Mouse (Mus musculus): ENCODE measurements at regions not wholly inside any gene's neighbourhood (a gene's known extent, or its start where the extent isn't known, plus 50 kb on each side); places are given as distances from the start of the nearest gene placed in this dataset.

DNA sequence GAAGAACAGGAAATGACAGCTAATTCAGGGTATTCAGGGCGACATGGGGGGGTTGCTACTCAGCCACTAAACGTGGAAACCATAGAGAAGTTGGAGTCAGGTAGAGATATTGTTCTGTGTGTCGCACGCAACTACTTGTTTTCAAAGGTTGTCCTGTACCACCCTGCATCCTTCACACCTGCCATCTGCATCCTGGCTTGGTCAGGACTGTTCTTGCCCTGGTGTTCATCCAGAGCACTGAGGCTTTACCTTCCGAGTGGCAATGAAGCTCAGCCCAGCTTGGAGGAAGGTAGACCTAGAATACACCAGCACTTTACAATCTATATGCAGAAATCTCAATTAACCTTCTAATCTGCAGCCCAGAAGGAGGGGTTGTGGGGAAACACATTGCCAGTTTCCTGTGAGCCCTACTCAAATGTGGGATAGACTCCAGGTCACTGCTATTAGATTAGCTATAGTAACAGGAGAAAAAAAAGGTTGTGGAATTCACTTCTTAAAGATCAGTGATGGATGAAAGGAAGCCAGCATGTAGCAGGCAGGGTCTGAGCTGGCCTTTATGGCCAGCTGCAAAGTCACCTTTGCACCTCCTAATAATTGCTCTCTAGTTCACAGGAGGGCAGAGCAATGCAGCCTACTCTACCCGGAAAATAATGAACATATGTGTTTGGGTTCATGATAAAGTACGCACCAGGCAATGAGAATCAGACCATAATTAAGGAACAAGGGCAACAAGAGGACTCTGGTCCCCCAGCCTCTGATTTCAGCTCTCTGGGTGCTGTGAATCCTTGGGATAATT is 186.3 kb downstream of the Tcp10c start:
- Histone ChIP-seq H3K36me3 (ENCODE audit: control insufficient read depth) (no peaks in the 10 kb centered on the region), H3K9me3 (ENCODE audit: control insufficient read depth, low read length) (peaks cover 15% of the 10 kb centered on the region), H3K4me3 (replicated peaks) (no peak overlapping the region), H3K4me1 (ENCODE audit: control insufficient read depth) (no peaks in the 10 kb centered on the region), H3K27me3 (ENCODE audit: control insufficient read depth) (no peaks in the 10 kb centered on the region)
- TF ChIP-seq TAL1 (IDR thresholded peaks at IDR 0.05; ENCODE audit: low read length) (no peak), GATA1 (IDR thresholded peaks at IDR 0.05; ENCODE audit: low read length) (no peak)

DNA sequence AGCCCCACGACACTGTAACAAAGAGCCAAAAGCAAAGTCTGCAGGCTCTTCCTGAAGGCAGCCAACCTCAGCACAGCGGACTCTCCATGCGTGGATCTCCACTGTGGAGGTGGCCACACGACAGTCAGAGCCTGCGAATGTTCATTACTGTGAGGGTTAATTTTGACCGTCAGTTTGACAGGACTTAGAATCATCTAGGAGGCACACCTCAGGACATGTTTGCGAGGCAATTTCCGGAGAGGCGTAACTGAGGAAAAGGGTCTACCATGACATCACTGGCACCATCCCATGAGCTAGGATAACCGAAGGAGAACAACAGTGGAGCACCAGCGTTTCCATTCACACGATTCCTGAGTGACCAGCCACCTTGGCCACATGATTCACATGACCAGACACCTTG is 186.9 kb downstream of the Tcp10c start:
- Histone ChIP-seq H3K4me3 (replicated peaks) (no peak overlapping the region), H3K4me1 (ENCODE audit: control insufficient read depth) (no peaks in the 10 kb centered on the region), H3K27me3 (ENCODE audit: control insufficient read depth) (no peaks in the 10 kb centered on the region), H3K9me3 (ENCODE audit: control insufficient read depth, low read length) (peaks cover 15% of the 10 kb centered on the region), H3K36me3 (ENCODE audit: control insufficient read depth) (no peaks in the 10 kb centered on the region)
- no peak for TF ChIP-seq GATA1 (IDR thresholded peaks at IDR 0.05; ENCODE audit: low read length)
- TF ChIP-seq TAL1 (IDR thresholded peaks at IDR 0.05; ENCODE audit: low read length), result no peak

DNA sequence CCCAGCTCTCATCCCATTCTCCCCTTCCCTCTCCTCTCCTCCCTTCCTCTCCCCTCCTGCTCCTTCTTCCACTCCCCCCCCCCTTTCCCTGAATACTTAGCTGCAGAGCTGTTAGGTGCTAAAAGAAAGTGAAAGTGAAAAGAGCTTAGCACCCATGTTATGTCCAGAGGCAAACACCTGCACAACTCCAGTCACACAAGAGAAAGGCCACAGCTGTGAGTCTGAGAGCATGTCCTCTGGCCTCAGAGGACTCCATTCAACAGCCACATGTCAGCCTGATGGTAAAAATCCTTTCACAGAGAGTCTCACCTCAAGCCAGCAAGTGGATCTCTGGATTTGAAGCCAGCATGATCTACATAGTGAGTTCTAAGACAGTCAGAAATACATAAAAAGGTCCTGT is 187.9 kb downstream of the Tcp10c start:
- no peak overlapping the region for H3K4me3 ChIP-seq (replicated peaks)
- H3K9me3 ChIP-seq (ENCODE audit: control insufficient read depth, low read length), result peaks cover 22% of the 10 kb centered on the region
- H3K4me1 ChIP-seq (ENCODE audit: control insufficient read depth), result no peaks in the 10 kb centered on the region

GRCm38 (mm10) chr17:13542856-13543255 is 188.5 kb downstream of the Tcp10c start:
- no peak overlapping the region for H3K4me3 ChIP-seq (replicated peaks)
- no peak for TF ChIP-seq GATA1 (IDR thresholded peaks at IDR 0.05; ENCODE audit: low read length)
- H3K36me3 ChIP-seq (ENCODE audit: control insufficient read depth), result no peaks in the 10 kb centered on the region
- no peaks in the 10 kb centered on the region for H3K4me1 ChIP-seq (ENCODE audit: control insufficient read depth)
- H3K9me3 ChIP-seq (ENCODE audit: control insufficient read depth, low read length), result peaks cover 26% of the 10 kb centered on the region
- no peaks in the 10 kb centered on the region for H3K27me3 ChIP-seq (ENCODE audit: control insufficient read depth)

More for the DNA sequence above, 187.9 kb downstream of the Tcp10c start:
- Histone ChIP-seq H3K27me3 (ENCODE audit: control insufficient read depth) (no peaks in the 10 kb centered on the region), H3K36me3 (ENCODE audit: control insufficient read depth) (no peaks in the 10 kb centered on the region)
- no peak for TF ChIP-seq GATA1 (IDR thresholded peaks at IDR 0.05; ENCODE audit: low read length)
- TF ChIP-seq TAL1 (IDR thresholded peaks at IDR 0.05; ENCODE audit: low read length), result no peak

GRCm38 (mm10) chr17:13544036-13544795 is 189.8 kb downstream of the Tcp10c start:
- no peaks in the 10 kb centered on the region for H3K27me3 ChIP-seq (ENCODE audit: control insufficient read depth)
- TF ChIP-seq GATA1 (IDR thresholded peaks at IDR 0.05; ENCODE audit: low read length), result no peak
- no peak for TF ChIP-seq TAL1 (IDR thresholded peaks at IDR 0.05; ENCODE audit: low read length)
- no peak overlapping the region for H3K4me3 ChIP-seq (replicated peaks)
- peaks cover 39% of the 10 kb centered on the region for H3K9me3 ChIP-seq (ENCODE audit: control insufficient read depth, low read length)
- H3K4me1 ChIP-seq (ENCODE audit: control insufficient read depth), result no peaks in the 10 kb centered on the region
- H3K36me3 ChIP-seq (ENCODE audit: control insufficient read depth), result no peaks in the 10 kb centered on the region

GRCm38 (mm10) chr17:13546249-13546648 is 191.9 kb downstream of the Tcp10c start:
- TF ChIP-seq TAL1 (IDR thresholded peaks at IDR 0.05; ENCODE audit: low read length) (no peak), GATA1 (IDR thresholded peaks at IDR 0.05; ENCODE audit: low read length) (no peak)
- peaks cover 43% of the 10 kb centered on the region for H3K9me3 ChIP-seq (ENCODE audit: control insufficient read depth, low read length)
- no peaks in the 10 kb centered on the region for H3K36me3 ChIP-seq (ENCODE audit: control insufficient read depth)
- no peaks in the 10 kb centered on the region for H3K4me1 ChIP-seq (ENCODE audit: control insufficient read depth)
- H3K4me3 ChIP-seq (replicated peaks), result no peak overlapping the region
- no peaks in the 10 kb centered on the region for H3K27me3 ChIP-seq (ENCODE audit: control insufficient read depth)

- no peak for TF ChIP-seq GATA1 (IDR thresholded peaks at IDR 0.05; ENCODE audit: low read length)
- TF ChIP-seq TAL1 (IDR thresholded peaks at IDR 0.05; ENCODE audit: low read length), result no peak
- no peaks in the 10 kb centered on the region for H3K4me1 ChIP-seq (ENCODE audit: control insufficient read depth)
- no peaks in the 10 kb centered on the region for H3K27me3 ChIP-seq (ENCODE audit: control insufficient read depth)
- H3K9me3 ChIP-seq (ENCODE audit: control insufficient read depth, low read length), result peaks cover 41% of the 10 kb centered on the region
- H3K36me3 ChIP-seq (ENCODE audit: control insufficient read depth), result no peaks in the 10 kb centered on the region
- H3K4me3 ChIP-seq (replicated peaks), result no peak overlapping the region
Observed at GRCm38 (mm10) chr17:13546669-13547085, 192.3 kb downstream of the Tcp10c start.

GRCm38 (mm10) chr17:13547657-13548360 is 193.4 kb downstream of the Tcp10c start:
- no peak overlapping the region for H3K4me3 ChIP-seq (replicated peaks)
- no peaks in the 10 kb centered on the region for H3K27me3 ChIP-seq (ENCODE audit: control insufficient read depth)
- no peaks in the 10 kb centered on the region for H3K36me3 ChIP-seq (ENCODE audit: control insufficient read depth)
- H3K9me3 ChIP-seq (ENCODE audit: control insufficient read depth, low read length), result peaks cover 46% of the 10 kb centered on the region
- no peak for TF ChIP-seq GATA1 (IDR thresholded peaks at IDR 0.05; ENCODE audit: low read length)
- TF ChIP-seq TAL1 (IDR thresholded peaks at IDR 0.05; ENCODE audit: low read length), result no peak
- no peaks in the 10 kb centered on the region for H3K4me1 ChIP-seq (ENCODE audit: control insufficient read depth)

All from erythroblast, embryonic 14.5 days (primary cell).